Mouse (Mus musculus): ENCODE data around the gene Ckb. TPM values are rescaled to one million over a fixed set of nuclear protein-coding genes. Genes with fewer than 3 reads are reported as not detected.

Ckb gene
- total RNA-seq, 2 experiments from 2014 or later, result 67.8 to 74.5 TPM

GRCm38 (mm10) chr12:111692899-111693298, 20.8 kb upstream of the Ckb start:
- DNase-seq, result no peak

- DNase-seq, result no peak
Measured at GRCm38 (mm10) chr12:111691346-111691872, 19.3 kb upstream of the Ckb start.

- no peak for DNase-seq
Measured at GRCm38 (mm10) chr12:111689426-111689825, 17.3 kb upstream of the Ckb start.

- no peak for DNase-seq
Measured at GRCm38 (mm10) chr12:111688069-111688428, 15.9 kb upstream of the Ckb start.

- DNase-seq, result peak; percentile 88 to 92
Measured at GRCm38 (mm10) chr12:111687350-111688068, 15.4 kb upstream of the Ckb start.

GRCm38 (mm10) chr12:111686390-111686789, 14.3 kb upstream of the Ckb start:
- no peak for DNase-seq

GRCm38 (mm10) chr12:111682806-111683205, 10.7 kb upstream of the Ckb start:
- DNase-seq, result no peak

GRCm38 (mm10) chr12:111682003-111682402, 9.9 kb upstream of the Ckb start:
- no peak for DNase-seq

GRCm38 (mm10) chr12:111681305-111681704, 9.2 kb upstream of the Ckb start:
- DNase-seq, result peak in 1 of 2 experiments; percentile 4

GRCm38 (mm10) chr12:111680661-111681060, 8.5 kb upstream of the Ckb start:
- no peak for DNase-seq

- no peak for DNase-seq
Measured at GRCm38 (mm10) chr12:111678997-111679396, 6.9 kb upstream of the Ckb start.

GRCm38 (mm10) chr12:111678670-111678933, 6.5 kb upstream of the Ckb start:
- DNase-seq, result no peak

GRCm38 (mm10) chr12:111677882-111678669, 5.9 kb upstream of the Ckb start, which contains the start of gene Trmt61a:
Gene Trmt61a, plus strand, starts transcription at chr12:111678105.
- DNase-seq, result peak; percentile 94 to 95

GRCm38 (mm10) chr12:111677421-111677820, 5.3 kb upstream of the Ckb start:
- no peak for DNase-seq

- no peak for DNase-seq
Measured at GRCm38 (mm10) chr12:111675797-111676580, 3.9 kb upstream of the Ckb start.

- DNase-seq, result no peak
Measured at GRCm38 (mm10) chr12:111674850-111675486, 2.8 kb upstream of the Ckb start.

- no peak for DNase-seq
Measured at GRCm38 (mm10) chr12:111672581-111672980, 443 bp upstream of the Ckb start.

- DNase-seq, result peak; percentile 75 to 79
Measured at GRCm38 (mm10) chr12:111671431-111671902, 671 bp downstream of the Ckb start.

GRCm38 (mm10) chr12:111670976-111671375, 1.2 kb downstream of the Ckb start:
- DNase-seq, result no peak

GRCm38 (mm10) chr12:111670371-111670971, 1.7 kb downstream of the Ckb start:
- peak; percentile 46 to 59 for DNase-seq

- no peak for DNase-seq
Measured at GRCm38 (mm10) chr12:111669961-111670360, 2.2 kb downstream of the Ckb start.

Data from heart, adult 18-20 months (tissue).